Mouse (Mus musculus) Patski (cell line): Measurements from ENCODE around the gene Mnat1. TPM values are rescaled to one million over a fixed set of nuclear protein-coding genes. Genes with fewer than 3 reads are reported as not detected.
A peak's percentile ranks its signal among the peaks of the same experiment; 100 is the strongest.
"Not testable (repeated sequence)": the region's sequence is repeated elsewhere in the genome, so short reads cannot be mapped to it uniquely, and the experiment has no call there.

ENCODE experiments used
- ATAC-seq: fragments of 100-300 bp; one replicate; pipeline ENCODE4 v1.8.0; 2021
- CTCF ChIA-PET: fragments of 350-600 bp; sonication (Branson Sonifier 250); formaldehyde crosslinking; loops from one replicate; lab custom pipeline; 2022; ENCODE audit warnings: inconsistent platforms; lab: Charles Lee
- POLR2A ChIA-PET: fragments of 350-600 bp; sonication (Branson Sonifier 250); formaldehyde crosslinking; loops from one replicate; lab custom pipeline; 2022; ENCODE audit warnings: antibody characterized with exemption, inconsistent platforms; lab: Charles Lee
- DNase-seq: peaks from one replicate; pipeline ENCODE4 v3.0.0-alpha.2; 2011; ENCODE audit warnings: low read depth, low spot score
- H3K27me3 ChIP-seq: fragments of 371-371 bp; one replicate; pipeline ENCODE4 v1.5.1; 2021
- CTCF ChIP-seq: fragments of 100-300 bp; IDR thresholded peaks from one replicate; pipeline ENCODE4 v1.5.1; 2021
- in situ Hi-C: fragments of 300-500 bp; cut with MboI; formaldehyde crosslinking; loops from 3 replicates; pipeline ENCODE4 v1.11.1; 2018; ENCODE audit warnings: low pct_unique_long_range_greater_than_20kb, mixed read lengths
- polyA plus RNA-seq: library from polyadenylated mRNA; unstranded; gene quantifications from one replicate; pipeline ENCODE4 v1.2.3, GENCODE M21; 2021

The Mnat1 gene
- 45.3 TPM for polyA plus RNA-seq

GRCm38 (mm10) chr12:73123093-73124041 lies at the start of gene Mnat1:
Gene Mnat1, plus strand, starts transcription at chr12:73123717.
- POLR2A ChIA-PET = interaction anchor here (0.9 kb wide), 1 partner anchor 31 kb away, joined by 3 read pairs; no protein-coding TSS in a partner anchor
- CTCF ChIA-PET = interaction anchor here (1.3 kb wide), 1 partner anchor 66 kb away, joined by 3 read pairs; no protein-coding TSS in a partner anchor
- no peaks in the 10 kb centered on the region for H3K27me3 ChIP-seq
- no peak for DNase-seq
- no peak for TF ChIP-seq CTCF
- in situ Hi-C loops = no loop called here
- peak; percentile 78 for ATAC-seq

DNA sequence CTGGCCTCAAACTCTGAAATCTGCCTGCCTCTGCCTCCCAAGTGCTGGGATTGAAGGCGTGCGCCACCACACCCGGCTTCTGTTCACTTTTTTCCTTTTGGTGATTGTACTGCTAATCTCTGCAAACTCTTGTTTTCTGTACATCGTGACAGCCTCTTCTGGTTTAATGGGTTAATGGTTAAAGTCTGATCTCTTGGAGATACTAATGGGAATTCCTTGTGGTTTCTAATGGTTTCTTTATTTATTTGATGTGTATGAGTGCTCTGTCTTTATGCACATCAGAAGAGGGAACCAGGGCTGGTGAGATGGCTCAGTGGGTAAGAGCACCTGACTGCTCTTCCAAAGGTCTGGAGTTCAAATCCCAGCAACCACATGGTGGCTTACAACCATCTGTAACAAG lies 41.7 kb upstream of the Mnat1 start:
- H3K27me3 ChIP-seq, CTCF ChIA-PET, ATAC-seq, in situ Hi-C loops, POLR2A ChIA-PET, DNase-seq: not testable (repeated sequence)

- CTCF ChIA-PET = no interaction called here
- ATAC-seq (no peak), DNase-seq (no peak)
- POLR2A ChIA-PET = no interaction called here
- TF ChIP-seq CTCF = no peak
- no peaks in the 10 kb centered on the region for H3K27me3 ChIP-seq
- in situ Hi-C loops = no loop called here
Measured at GRCm38 (mm10) chr12:73083773-73084172, 39.7 kb upstream of the Mnat1 start.

GRCm38 (mm10) chr12:73085739-73086630 lies 37.5 kb upstream of the Mnat1 start:
- DNase-seq = no peak
- in situ Hi-C loops = no loop called here
- no peak for ATAC-seq
- no peaks in the 10 kb centered on the region for H3K27me3 ChIP-seq
- CTCF ChIA-PET = no interaction called here
- POLR2A ChIA-PET = no interaction called here
- TF ChIP-seq CTCF = no peak

DNA sequence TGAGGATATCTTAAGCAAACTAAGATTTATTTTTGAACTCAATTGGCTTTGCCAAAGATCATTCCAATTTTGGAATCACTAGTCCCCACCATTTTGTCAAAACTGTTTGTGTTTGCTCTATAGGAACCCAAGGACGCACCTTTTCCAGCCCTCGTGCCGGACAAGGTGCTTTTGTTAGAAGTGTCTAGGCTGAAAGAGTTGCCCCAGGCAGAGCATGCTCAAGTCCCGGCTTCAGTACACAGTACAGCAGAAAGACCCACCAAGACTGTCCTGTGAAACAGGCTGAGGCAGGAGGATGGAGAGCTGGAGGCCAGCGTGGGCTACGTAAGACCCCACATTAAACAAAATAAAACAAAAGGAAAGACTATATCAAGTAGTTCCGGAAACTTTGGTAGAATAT lies 36.4 kb upstream of the Mnat1 start:
- in situ Hi-C loops = no loop called here
- no peak for TF ChIP-seq CTCF
- POLR2A ChIA-PET = no interaction called here
- DNase-seq (no peak), ATAC-seq (no peak)
- no peaks in the 10 kb centered on the region for H3K27me3 ChIP-seq
- CTCF ChIA-PET = no interaction called here

DNA sequence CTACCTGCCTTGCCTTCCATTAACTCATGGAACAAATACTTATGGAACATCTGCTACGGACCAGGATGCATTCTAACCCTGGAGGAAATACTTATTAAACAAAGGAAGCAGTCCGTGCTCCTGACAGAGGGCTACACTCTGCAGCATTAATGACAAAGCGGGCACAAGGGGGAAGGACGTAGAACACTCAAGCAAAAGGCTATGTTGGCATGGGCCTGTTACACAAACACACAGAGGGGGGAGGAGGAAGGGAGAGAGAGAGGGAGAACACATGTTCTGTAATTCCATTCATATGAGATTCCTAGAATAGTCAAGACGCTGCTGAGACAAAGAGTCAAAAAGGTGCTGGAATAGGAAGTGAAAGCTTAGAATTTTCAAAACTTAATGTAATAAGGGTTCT lies 35.0 kb upstream of the Mnat1 start:
- CTCF ChIA-PET = interaction anchor here (1.4 kb wide), 1 partner anchor 9 kb away, joined by 3 read pairs; no protein-coding TSS in a partner anchor
- POLR2A ChIA-PET = no interaction called here
- in situ Hi-C loops = no loop called here
- no peak for TF ChIP-seq CTCF
- ATAC-seq = no peak
- no peaks in the 10 kb centered on the region for H3K27me3 ChIP-seq
- no peak for DNase-seq

DNA sequence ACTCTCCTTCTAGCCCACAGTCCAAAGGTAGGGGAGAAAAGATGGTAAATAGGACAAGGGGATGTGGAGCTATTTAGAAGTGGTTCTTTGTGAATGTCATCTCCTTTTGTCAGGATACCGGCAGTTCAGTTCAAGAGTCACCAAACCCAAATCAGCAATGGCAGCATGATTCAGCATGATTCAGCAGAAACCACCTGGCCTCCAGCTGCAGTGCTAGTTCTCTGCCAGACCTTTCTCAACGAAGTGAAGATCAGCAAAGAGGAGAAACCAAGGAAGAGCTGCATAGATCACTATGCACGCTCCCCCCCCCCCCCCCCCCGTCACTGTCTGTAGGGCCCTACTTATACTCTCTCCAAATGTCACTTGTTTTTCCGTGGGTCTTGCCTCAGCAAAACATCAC lies 34.6 kb upstream of the Mnat1 start:
- ChIA-PET POLR2A (no interaction called here), CTCF (interaction anchor here (1.4 kb wide), 1 partner anchor 9 kb away, joined by 3 read pairs; no protein-coding TSS in a partner anchor)
- in situ Hi-C loops = no loop called here
- H3K27me3 ChIP-seq = no peaks in the 10 kb centered on the region
- no peak for TF ChIP-seq CTCF
- DNase-seq (no peak), ATAC-seq (no peak)

DNA sequence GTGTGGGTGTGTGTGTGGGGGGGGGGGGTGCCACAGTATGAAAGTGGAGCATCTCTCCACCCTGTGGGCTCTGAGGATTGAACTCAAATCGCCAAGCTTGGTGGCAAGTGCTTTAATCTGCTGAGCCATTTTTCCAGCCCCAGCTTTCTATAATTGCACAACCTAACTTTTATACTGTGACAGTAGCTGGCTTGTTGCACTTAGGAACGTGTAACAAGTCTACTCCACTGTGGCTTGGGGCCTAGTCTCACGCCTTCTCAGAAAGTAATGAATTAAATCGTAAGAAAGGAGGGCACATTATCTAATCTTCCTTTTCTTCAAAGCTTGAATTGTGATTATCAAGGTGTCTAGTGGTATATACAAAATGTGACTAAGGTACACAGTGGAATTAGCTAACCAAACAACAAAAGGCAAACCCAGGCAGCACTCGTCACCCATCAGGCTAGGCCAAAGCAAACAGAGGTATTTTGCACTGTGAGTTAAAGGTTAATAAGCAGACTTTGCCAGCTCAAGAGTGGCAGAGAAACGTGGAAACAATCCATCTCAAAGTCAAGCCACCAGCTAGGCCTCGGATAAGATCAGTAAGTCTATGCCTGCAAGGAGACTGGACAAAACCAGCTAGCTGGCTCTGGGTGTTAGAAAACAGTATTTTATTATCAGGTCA lies 32.7 kb upstream of the Mnat1 start:
- ATAC-seq (no peak), DNase-seq (no peak)
- no peaks in the 10 kb centered on the region for H3K27me3 ChIP-seq
- no peak for TF ChIP-seq CTCF
- in situ Hi-C loops = no loop called here
- ChIA-PET CTCF (interaction anchor here (1.1 kb wide), 1 partner anchor 35 kb away, joined by 3 read pairs; no protein-coding TSS in a partner anchor), POLR2A (interaction anchor here (0.6 kb wide), 1 partner anchor 35 kb away, joined by 3 read pairs; no protein-coding TSS in a partner anchor)

- TF ChIP-seq CTCF = no peak
- H3K27me3 ChIP-seq = no peaks in the 10 kb centered on the region
- no peak for ATAC-seq
- DNase-seq = no peak
- in situ Hi-C loops = no loop called here
- POLR2A ChIA-PET = no interaction called here
- CTCF ChIA-PET = no interaction called here
Measured at GRCm38 (mm10) chr12:73094189-73094588, 29.3 kb upstream of the Mnat1 start.

GRCm38 (mm10) chr12:73094605-73095004 lies 28.9 kb upstream of the Mnat1 start:
- ChIA-PET POLR2A (no interaction called here), CTCF (no interaction called here)
- ATAC-seq (no peak), DNase-seq (no peak)
- in situ Hi-C loops = no loop called here
- no peak for TF ChIP-seq CTCF
- H3K27me3 ChIP-seq = no peaks in the 10 kb centered on the region

DNA sequence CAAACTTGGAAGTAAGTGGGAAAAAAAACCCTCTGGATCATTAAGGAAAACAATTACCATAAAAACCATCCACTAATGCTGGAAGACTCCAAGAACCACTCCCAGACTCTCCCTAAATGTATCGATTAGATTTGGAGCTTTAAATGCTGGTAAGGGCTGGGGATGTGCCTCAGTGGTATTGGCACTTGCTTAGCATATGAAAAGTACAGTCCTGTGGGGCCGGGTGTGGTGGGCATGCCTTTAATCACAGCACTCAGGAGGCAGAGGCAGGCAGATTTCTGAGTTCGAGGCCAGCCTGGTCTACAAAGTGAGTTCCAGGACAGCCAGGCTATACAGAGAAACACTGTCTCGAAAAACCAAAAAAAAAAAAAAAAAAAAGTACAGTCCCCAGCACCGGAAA lies 27.3 kb upstream of the Mnat1 start:
- CTCF ChIA-PET, in situ Hi-C loops, ATAC-seq, H3K27me3 ChIP-seq, POLR2A ChIA-PET, DNase-seq: not testable (repeated sequence)
